Mouse (Mus musculus): ENCODE results near the gene Tspan11. TPM values are rescaled to one million over a fixed set of nuclear protein-coding genes. Genes with fewer than 3 reads are reported as not detected.

Tspan11 gene
- polyA plus RNA-seq, 2 experiments = 18.5 to 19.8 TPM

DNA sequence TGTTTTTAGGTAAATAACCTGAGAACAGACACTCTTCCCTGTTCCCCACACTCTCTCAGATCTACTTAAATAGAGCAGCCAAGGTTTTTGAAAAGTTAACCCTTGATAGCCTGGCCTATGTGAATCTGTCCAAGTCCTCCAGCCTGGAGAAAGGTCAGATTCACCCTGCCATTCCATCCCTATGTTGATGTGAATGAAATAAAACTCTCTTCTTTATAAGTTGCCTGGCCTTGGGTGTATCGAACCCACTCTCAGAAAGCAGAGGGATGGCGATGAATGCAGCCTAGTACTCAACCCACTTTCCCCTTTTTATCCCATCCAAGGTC, 32.7 kb upstream of the Tspan11 start:
- 93% methylated on average over 2 of the region's 2 CpGs for WGBS
- TF ChIP-seq POLR2A (IDR thresholded peaks at IDR 0.05; ENCODE audit: borderline replicate concordance, extremely low read depth, insufficient read depth, insufficient read length) = no peak
- H3K27me3 ChIP-seq (ENCODE audit: control insufficient read depth, insufficient read depth, low read length) = no peaks in the 10 kb centered on the region
- H3K9ac ChIP-seq (ENCODE audit: low read depth, low read length, severe bottlenecking) = no peak overlapping the region
- H3K4me1 ChIP-seq (ENCODE audit: control insufficient read depth, insufficient read depth, low read length) = peaks cover 35% of the 10 kb centered on the region
- no peaks in the 10 kb centered on the region for H3K36me3 ChIP-seq (ENCODE audit: control insufficient read depth, insufficient read depth, low read length)
- H3K4me3 ChIP-seq (replicated peaks; ENCODE audit: low read length) = no peak overlapping the region
- H3K27ac ChIP-seq (replicated peaks; ENCODE audit: low read depth, low read length) = no peak overlapping the region
- ATAC-seq (ENCODE audit: low FRiP score, low read depth) (no peak), DNase-seq (ENCODE audit: low spot score) (no peak)
- H3K9me3 ChIP-seq (ENCODE audit: control insufficient read depth, low read length) = no peaks in the 10 kb centered on the region
- no peak overlapping the region for H3K4me2 ChIP-seq (replicated peaks; ENCODE audit: low read depth, low read length, severe bottlenecking)

GRCm38 (mm10) chr6:127855711-127856295, 31.6 kb upstream of the Tspan11 start:
- ATAC-seq (ENCODE audit: low FRiP score, low read depth) (peak; percentile 51), DNase-seq (ENCODE audit: low spot score) (peak; percentile 49)
- Histone ChIP-seq H3K36me3 (ENCODE audit: control insufficient read depth, insufficient read depth, low read length) (no peaks in the 10 kb centered on the region), H3K27me3 (ENCODE audit: control insufficient read depth, insufficient read depth, low read length) (no peaks in the 10 kb centered on the region), H3K9ac (ENCODE audit: low read depth, low read length, severe bottlenecking) (no peak overlapping the region), H3K4me2 (replicated peaks; ENCODE audit: low read depth, low read length, severe bottlenecking) (no peak overlapping the region), H3K4me1 (ENCODE audit: control insufficient read depth, insufficient read depth, low read length) (peaks cover 35% of the 10 kb centered on the region), H3K27ac (replicated peaks; ENCODE audit: low read depth, low read length) (0 out of 2 replicates have a peak overlapping the region, but pooled peaks have one; percentile 3), H3K4me3 (replicated peaks; ENCODE audit: low read length) (no peak overlapping the region), H3K9me3 (ENCODE audit: control insufficient read depth, low read length) (no peaks in the 10 kb centered on the region)
- TF ChIP-seq POLR2A (IDR thresholded peaks at IDR 0.05; ENCODE audit: borderline replicate concordance, extremely low read depth, insufficient read depth, insufficient read length) = no peak
- 33% methylated on average over 9 of the region's 9 CpGs for WGBS

DNA sequence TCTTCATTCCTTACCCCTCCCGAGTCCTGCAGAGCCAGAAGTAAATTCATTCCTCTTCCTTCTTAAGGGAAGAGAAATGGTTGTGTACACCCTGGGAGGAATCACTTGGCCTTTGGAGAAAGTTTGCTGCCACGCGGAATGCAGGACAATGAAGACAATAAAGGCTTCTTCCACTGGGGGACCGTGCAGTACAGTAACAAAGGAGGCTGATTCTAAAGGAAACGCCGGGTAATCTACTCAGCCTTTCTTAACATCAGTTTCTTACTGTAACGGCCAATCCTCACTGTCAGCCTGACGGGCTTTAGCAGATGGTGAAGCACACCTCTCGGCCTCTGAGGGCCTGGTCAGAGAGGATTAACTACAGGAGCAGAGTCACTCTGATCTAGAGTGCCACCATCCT, 25.4 kb upstream of the Tspan11 start:
- no peak overlapping the region for H3K9ac ChIP-seq (ENCODE audit: low read depth, low read length, severe bottlenecking)
- TF ChIP-seq POLR2A (IDR thresholded peaks at IDR 0.05; ENCODE audit: borderline replicate concordance, extremely low read depth, insufficient read depth, insufficient read length) = no peak
- ATAC-seq (ENCODE audit: low FRiP score, low read depth) (no peak), DNase-seq (ENCODE audit: low spot score) (no peak)
- H3K4me1 ChIP-seq (ENCODE audit: control insufficient read depth, insufficient read depth, low read length) = no peaks in the 10 kb centered on the region
- no peak overlapping the region for H3K4me2 ChIP-seq (replicated peaks; ENCODE audit: low read depth, low read length, severe bottlenecking)
- no peaks in the 10 kb centered on the region for H3K27me3 ChIP-seq (ENCODE audit: control insufficient read depth, insufficient read depth, low read length)
- no peaks in the 10 kb centered on the region for H3K36me3 ChIP-seq (ENCODE audit: control insufficient read depth, insufficient read depth, low read length)
- WGBS = 79% methylated on average over 9 of the region's 9 CpGs
- H3K4me3 ChIP-seq (replicated peaks; ENCODE audit: low read length) = no peak overlapping the region
- no peaks in the 10 kb centered on the region for H3K9me3 ChIP-seq (ENCODE audit: control insufficient read depth, low read length)
- H3K27ac ChIP-seq (replicated peaks; ENCODE audit: low read depth, low read length) = no peak overlapping the region

DNA sequence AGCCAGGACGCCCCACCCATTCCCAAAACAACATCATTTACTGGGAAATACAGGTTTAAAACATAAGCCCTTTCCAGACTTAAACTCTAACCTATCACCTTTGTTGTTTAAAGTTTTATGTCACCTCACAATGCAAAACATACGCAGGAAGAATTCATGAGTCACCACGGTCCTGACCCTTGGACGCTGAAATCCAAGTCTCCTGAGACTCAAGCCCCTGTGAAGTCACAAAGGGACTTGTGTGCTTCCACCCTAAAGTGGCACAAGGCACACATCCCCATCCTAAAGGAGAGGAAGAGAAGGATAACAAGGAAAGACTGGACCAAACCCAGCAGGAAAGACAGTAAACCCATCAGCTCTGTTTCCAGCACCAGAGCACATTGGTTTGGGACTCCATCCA, 22.0 kb upstream of the Tspan11 start:
- Histone ChIP-seq H3K9ac (ENCODE audit: low read depth, low read length, severe bottlenecking) (no peak overlapping the region), H3K36me3 (ENCODE audit: control insufficient read depth, insufficient read depth, low read length) (no peaks in the 10 kb centered on the region), H3K4me2 (replicated peaks; ENCODE audit: low read depth, low read length, severe bottlenecking) (no peak overlapping the region), H3K27ac (replicated peaks; ENCODE audit: low read depth, low read length) (no peak overlapping the region), H3K9me3 (ENCODE audit: control insufficient read depth, low read length) (no peaks in the 10 kb centered on the region), H3K4me3 (replicated peaks; ENCODE audit: low read length) (no peak overlapping the region), H3K4me1 (ENCODE audit: control insufficient read depth, insufficient read depth, low read length) (peaks cover 13% of the 10 kb centered on the region), H3K27me3 (ENCODE audit: control insufficient read depth, insufficient read depth, low read length) (no peaks in the 10 kb centered on the region)
- DNase-seq (ENCODE audit: low spot score) (no peak), ATAC-seq (ENCODE audit: low FRiP score, low read depth) (no peak)
- no peak for TF ChIP-seq POLR2A (IDR thresholded peaks at IDR 0.05; ENCODE audit: borderline replicate concordance, extremely low read depth, insufficient read depth, insufficient read length)
- WGBS = 32% methylated on average over 4 of the region's 4 CpGs

DNA sequence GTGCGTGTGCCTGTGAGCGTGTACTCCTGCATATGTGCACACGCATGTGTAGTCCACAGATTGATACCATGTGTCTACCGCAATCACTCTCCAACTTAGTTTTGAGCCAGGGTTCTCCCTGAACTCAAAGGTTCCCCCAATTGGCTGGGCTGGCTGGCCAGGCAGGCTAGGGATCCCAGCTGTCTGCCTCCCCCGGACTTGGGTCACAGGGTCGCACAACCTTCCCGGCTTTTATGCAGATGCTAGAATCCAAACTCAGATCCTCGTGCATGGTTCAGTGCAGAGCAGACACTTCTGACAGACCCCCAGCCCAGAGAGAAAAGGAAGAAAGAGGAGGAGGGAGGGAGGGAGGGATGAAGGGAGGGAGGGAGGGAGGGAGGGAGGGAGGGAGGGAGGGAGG, 18.8 kb upstream of the Tspan11 start:
- H3K36me3 ChIP-seq (ENCODE audit: control insufficient read depth, insufficient read depth, low read length) = no peaks in the 10 kb centered on the region
- ATAC-seq (ENCODE audit: low FRiP score, low read depth) (no peak), DNase-seq (ENCODE audit: low spot score) (no peak)
- no peak overlapping the region for H3K4me2 ChIP-seq (replicated peaks; ENCODE audit: low read depth, low read length, severe bottlenecking)
- no peaks in the 10 kb centered on the region for H3K9me3 ChIP-seq (ENCODE audit: control insufficient read depth, low read length)
- no peak for TF ChIP-seq POLR2A (IDR thresholded peaks at IDR 0.05; ENCODE audit: borderline replicate concordance, extremely low read depth, insufficient read depth, insufficient read length)
- H3K4me3 ChIP-seq (replicated peaks; ENCODE audit: low read length) = no peak overlapping the region
- 49% methylated on average over 8 of the region's 8 CpGs for WGBS
- H3K9ac ChIP-seq (ENCODE audit: low read depth, low read length, severe bottlenecking) = no peak overlapping the region
- no peaks in the 10 kb centered on the region for H3K27me3 ChIP-seq (ENCODE audit: control insufficient read depth, insufficient read depth, low read length)
- no peak overlapping the region for H3K27ac ChIP-seq (replicated peaks; ENCODE audit: low read depth, low read length)
- H3K4me1 ChIP-seq (ENCODE audit: control insufficient read depth, insufficient read depth, low read length) = peaks cover 21% of the 10 kb centered on the region

DNA sequence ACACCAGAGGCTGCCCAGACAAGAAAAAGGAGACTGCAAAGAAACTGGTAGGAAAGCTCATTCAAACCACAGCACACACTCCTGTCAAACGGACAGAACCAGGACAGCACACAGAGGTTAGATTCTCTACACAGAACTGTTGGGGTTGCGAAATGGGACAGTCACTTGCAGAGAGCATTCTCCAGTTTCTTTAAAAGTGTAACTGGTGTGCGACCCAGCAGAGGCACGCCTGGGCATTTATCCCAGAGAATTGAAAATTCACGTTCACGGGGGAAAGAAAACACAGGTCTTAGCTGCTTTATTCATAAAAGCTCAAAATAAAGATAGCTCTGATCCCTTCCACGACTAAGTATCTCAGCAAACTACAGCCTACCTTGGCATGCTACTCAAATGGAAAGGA, 18.3 kb upstream of the Tspan11 start:
- 66% methylated on average over 7 of the region's 7 CpGs for WGBS
- peaks cover 21% of the 10 kb centered on the region for H3K4me1 ChIP-seq (ENCODE audit: control insufficient read depth, insufficient read depth, low read length)
- no peak for DNase-seq (ENCODE audit: low spot score)
- H3K27me3 ChIP-seq (ENCODE audit: control insufficient read depth, insufficient read depth, low read length) = no peaks in the 10 kb centered on the region
- no peaks in the 10 kb centered on the region for H3K9me3 ChIP-seq (ENCODE audit: control insufficient read depth, low read length)
- ATAC-seq (ENCODE audit: low FRiP score, low read depth) = no peak
- H3K27ac ChIP-seq (replicated peaks; ENCODE audit: low read depth, low read length) = 0 out of 2 replicates have a peak overlapping the region, but pooled peaks have one; percentile 20
- no peak overlapping the region for H3K4me2 ChIP-seq (replicated peaks; ENCODE audit: low read depth, low read length, severe bottlenecking)
- H3K4me3 ChIP-seq (replicated peaks; ENCODE audit: low read length) = no peak overlapping the region
- TF ChIP-seq POLR2A (IDR thresholded peaks at IDR 0.05; ENCODE audit: borderline replicate concordance, extremely low read depth, insufficient read depth, insufficient read length) = no peak
- H3K9ac ChIP-seq (ENCODE audit: low read depth, low read length, severe bottlenecking) = no peak overlapping the region
- H3K36me3 ChIP-seq (ENCODE audit: control insufficient read depth, insufficient read depth, low read length) = no peaks in the 10 kb centered on the region

Data from limb, embryonic 14.5 days (tissue).